Mouse (Mus musculus) lung, adult 2 months (tissue): ENCODE results near the gene Zbtb16. TPM values are rescaled to one million over a fixed set of nuclear protein-coding genes. Genes with fewer than 3 reads are reported as not detected.
A peak's percentile ranks its signal among the peaks of the same experiment; 100 is the strongest.

Experiments
- DNase-seq: peaks from one replicate; pipeline ENCODE4 v3.0.0; 2022
- H3K4me1 ChIP-seq: fragments of 200-500 bp; 2 replicates; pipeline ENCODE4 v1.6.1; 2011; ENCODE audit warnings: low read length; ENCODE audit not compliant: control insufficient read depth, insufficient read depth
- H3K4me3 ChIP-seq: fragments of 200-500 bp; replicated peaks from 2 replicates; pipeline ENCODE3; 2011; ENCODE audit warnings: low read depth, mild to moderate bottlenecking, control low read depth, low read length; ENCODE audit errors: extremely low read depth
- CTCF ChIP-seq: fragments of 200-500 bp; IDR thresholded peaks from 2 replicates; pipeline ENCODE4 v1.5.1; 2011; ENCODE audit warnings: mild to moderate bottlenecking, low read length, control low read depth; ENCODE audit not compliant: insufficient read depth
- POLR2A ChIP-seq: fragments of 200-500 bp; IDR thresholded peaks from 2 replicates; pipeline ENCODE4 v1.6.1; 2011; ENCODE audit warnings: low read depth, mild to moderate bottlenecking, control low read depth, low read length, borderline replicate concordance; ENCODE audit errors: extremely low read depth
- WGBS: fragments of 180-500 bp; shearing (Covaris S2); methylation state at CpG from one replicate; pipeline ENCODE4 v1.1.7; 2018; 5-methylcytosine and 5-hydroxymethylcytosine counted together
- polyA plus RNA-seq: library from polyadenylated mRNA; depleted of rRNA; stranded (reverse); fragments of >200 nt; gene quantifications from 2 replicates; pipeline ENCODE4 v1.2.3, GENCODE M21; 2012

The Zbtb16 gene
- polyA plus RNA-seq, 1 experiment: 16.0 TPM

- 85% methylated on average over 6 of the region's 6 CpGs for WGBS
- H3K4me1 ChIP-seq: peaks cover 10% of the 10 kb centered on the region
- no peak for DNase-seq
- no peak overlapping the region for H3K4me3 ChIP-seq
- no peak for TF ChIP-seq CTCF
- no peak for TF ChIP-seq POLR2A
These were observed 82.1 kb downstream of the Zbtb16 start for GRCm38 (mm10) chr9:48753881-48754280.

- DNase-seq: no peak
- TF ChIP-seq CTCF: no peak
- no peak for TF ChIP-seq POLR2A
- no peak overlapping the region for H3K4me3 ChIP-seq
- H3K4me1 ChIP-seq: peaks cover 11% of the 10 kb centered on the region
- WGBS: 59% methylated on average over 3 of the region's 3 CpGs
These were observed 84.1 kb downstream of the Zbtb16 start for GRCm38 (mm10) chr9:48751900-48752299.

- WGBS: 84% methylated on average over 6 of the region's 6 CpGs
- no peak overlapping the region for H3K4me3 ChIP-seq
- TF ChIP-seq POLR2A (no peak), CTCF (no peak)
- peaks cover 31% of the 10 kb centered on the region for H3K4me1 ChIP-seq
- DNase-seq: no peak
These were observed 86.4 kb downstream of the Zbtb16 start for GRCm38 (mm10) chr9:48749666-48750065.

- WGBS: 63% methylated on average over 4 of the region's 4 CpGs
- Histone ChIP-seq H3K4me3 (no peak overlapping the region), H3K4me1 (peaks cover 36% of the 10 kb centered on the region)
- no peak for DNase-seq
- TF ChIP-seq POLR2A: no peak
- no peak for TF ChIP-seq CTCF
These were observed 86.9 kb downstream of the Zbtb16 start for GRCm38 (mm10) chr9:48749168-48749567.

GRCm38 (mm10) chr9:48748761-48749160 is 87.3 kb downstream of the Zbtb16 start:
- no peak for TF ChIP-seq POLR2A
- no peak for TF ChIP-seq CTCF
- no peak for DNase-seq
- H3K4me3 ChIP-seq: no peak overlapping the region
- WGBS: 92% methylated on average over 4 of the region's 4 CpGs
- peaks cover 38% of the 10 kb centered on the region for H3K4me1 ChIP-seq

GRCm38 (mm10) chr9:48748216-48748615 is 87.8 kb downstream of the Zbtb16 start:
- Histone ChIP-seq H3K4me3 (no peak overlapping the region), H3K4me1 (peaks cover 36% of the 10 kb centered on the region)
- DNase-seq: no peak
- 89% methylated on average over 4 of the region's 4 CpGs for WGBS
- TF ChIP-seq POLR2A (no peak), CTCF (no peak)

- Histone ChIP-seq H3K4me1 (peaks cover 36% of the 10 kb centered on the region), H3K4me3 (no peak overlapping the region)
- TF ChIP-seq POLR2A (no peak), CTCF (no peak)
- 86% methylated on average over 10 of the region's 10 CpGs for WGBS
- DNase-seq: no peak
These were observed 89.5 kb downstream of the Zbtb16 start for GRCm38 (mm10) chr9:48746506-48746905.

GRCm38 (mm10) chr9:48745347-48746119 is 90.5 kb downstream of the Zbtb16 start:
- no peak for DNase-seq
- TF ChIP-seq CTCF (no peak), POLR2A (no peak)
- WGBS: 22% methylated on average over 5 of the region's 5 CpGs
- Histone ChIP-seq H3K4me3 (no peak overlapping the region), H3K4me1 (peaks cover 41% of the 10 kb centered on the region)

GRCm38 (mm10) chr9:48744916-48745315 is 91.1 kb downstream of the Zbtb16 start:
- no peak; the same call in 1 of the 2 replicates for TF ChIP-seq POLR2A
- no peak for TF ChIP-seq CTCF
- peak; percentile 78 for DNase-seq

GRCm38 (mm10) chr9:48744451-48744850 is 91.6 kb downstream of the Zbtb16 start:
- DNase-seq: no peak
- Histone ChIP-seq H3K4me1 (peaks cover 48% of the 10 kb centered on the region), H3K4me3 (no peak overlapping the region)
- TF ChIP-seq POLR2A (no peak), CTCF (no peak)
- 55% methylated on average over 6 of the region's 6 CpGs for WGBS

More at GRCm38 (mm10) chr9:48744916-48745315, 91.1 kb downstream of the Zbtb16 start:
- WGBS: 16% methylated on average over 13 of the region's 13 CpGs
- Histone ChIP-seq H3K4me1 (peaks cover 45% of the 10 kb centered on the region), H3K4me3 (no peak overlapping the region)
